Mouse (Mus musculus) T-helper 2 cell (primary cell): Measurements from ENCODE around the gene Whamm.

Experiments used
- in situ Hi-C: fragments of 300-600 bp; cut with MboI, MseI; formaldehyde crosslinking; loops from one replicate; pipeline ENCODE4 v1.15.1; 2025; ENCODE audit warnings: high pct_unique_total_duplicates

Gene Whamm

GRCm38 (mm10) chr7:81595056-81595455, 24.0 kb downstream of the Whamm start:
- in situ Hi-C loops, result no loop called here

GRCm38 (mm10) chr7:81596086-81596485, 25.0 kb downstream of the Whamm start:
- in situ Hi-C loops, result no loop called here

DNA sequence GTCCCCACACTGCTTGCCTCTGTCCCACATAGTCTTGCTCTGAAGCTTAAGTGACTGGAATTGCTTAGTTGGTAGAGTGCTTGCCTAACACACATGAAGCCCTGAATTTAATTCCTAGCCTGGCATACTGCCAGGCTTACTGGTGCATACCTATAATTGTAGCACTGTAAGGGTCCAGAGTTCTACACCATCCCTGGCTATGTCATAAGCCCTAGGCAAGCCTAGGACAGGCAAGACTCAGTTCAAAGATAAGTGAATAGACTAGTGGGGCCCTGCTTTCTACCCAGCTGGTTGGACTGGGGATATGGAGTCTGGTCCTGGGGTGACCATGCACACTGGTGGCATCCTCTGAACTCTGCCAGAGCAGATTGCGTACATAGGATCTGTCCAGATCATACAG, 26.6 kb downstream of the Whamm start:
- in situ Hi-C loops, result no loop called here

GRCm38 (mm10) chr7:81599379-81600280, 28.6 kb downstream of the Whamm start:
- in situ Hi-C loops, result no loop called here

DNA sequence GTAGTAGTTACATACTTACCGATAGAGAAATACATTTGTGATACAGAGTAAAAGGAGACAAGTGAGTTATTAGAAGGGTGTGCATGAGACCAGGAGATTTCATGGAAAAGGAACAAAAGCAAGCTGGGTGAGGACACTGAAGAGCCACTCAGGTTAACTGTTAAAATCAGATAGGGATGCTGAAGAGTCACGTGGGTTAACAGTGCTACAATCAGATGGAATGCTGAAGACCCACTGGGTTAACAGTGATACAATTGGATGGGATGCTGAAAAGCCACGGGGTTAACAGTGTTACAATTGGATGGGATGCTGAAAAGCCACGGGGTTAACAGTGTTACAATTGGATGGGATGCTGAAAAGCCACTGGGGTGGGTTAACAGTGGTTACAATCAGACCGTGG, 33.9 kb downstream of the Whamm start:
- in situ Hi-C loops, result no loop called here

GRCm38 (mm10) chr7:81605489-81605888, 34.4 kb downstream of the Whamm start:
- in situ Hi-C loops, result no loop called here

- in situ Hi-C loops, result no loop called here
Measured at GRCm38 (mm10) chr7:81606452-81606851, 35.4 kb downstream of the Whamm start.

DNA sequence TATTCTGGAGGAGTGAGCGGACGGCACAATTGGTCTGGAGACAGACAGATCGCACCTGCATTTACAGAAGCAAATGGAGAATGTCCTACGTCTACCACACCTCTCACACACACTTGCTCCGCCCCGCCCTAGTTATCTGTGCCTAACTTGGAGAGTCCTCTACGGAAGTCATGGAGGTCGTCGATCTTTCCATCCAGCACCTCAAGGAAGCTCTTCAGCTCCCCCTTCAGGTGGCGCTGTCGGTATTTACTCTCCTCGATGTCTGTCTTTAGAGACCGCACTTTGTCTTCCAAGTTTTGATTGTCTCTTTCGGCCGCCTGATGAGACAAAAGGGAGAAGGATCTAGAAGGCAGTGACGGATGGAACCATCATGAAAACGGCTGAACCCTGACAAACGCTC, 39.1 kb downstream of the Whamm start:
- in situ Hi-C loops, result no loop called here

GRCm38 (mm10) chr7:81612856-81613635, 42.0 kb downstream of the Whamm start:
- in situ Hi-C loops, result no loop called here

DNA sequence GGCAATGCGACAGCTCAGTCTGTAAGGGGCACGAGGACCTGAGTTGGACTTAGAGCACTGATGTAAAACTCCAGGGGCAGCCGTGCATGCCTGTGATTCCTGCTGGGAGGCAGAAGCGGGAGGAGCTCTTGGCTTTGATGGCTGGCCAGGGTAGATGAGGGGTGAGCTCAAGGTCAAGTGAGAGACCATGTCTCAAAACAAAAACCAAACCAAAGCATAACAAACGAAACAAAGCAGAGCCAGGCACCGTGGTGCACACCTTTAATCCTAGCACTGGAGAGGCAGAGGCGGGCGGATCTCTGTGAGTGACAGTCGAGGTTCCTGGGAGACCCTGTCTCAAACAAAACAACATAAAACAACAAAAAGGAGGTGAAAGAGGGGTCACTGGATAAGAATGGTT, 44.0 kb downstream of the Whamm start:
- in situ Hi-C loops, result no loop called here

DNA sequence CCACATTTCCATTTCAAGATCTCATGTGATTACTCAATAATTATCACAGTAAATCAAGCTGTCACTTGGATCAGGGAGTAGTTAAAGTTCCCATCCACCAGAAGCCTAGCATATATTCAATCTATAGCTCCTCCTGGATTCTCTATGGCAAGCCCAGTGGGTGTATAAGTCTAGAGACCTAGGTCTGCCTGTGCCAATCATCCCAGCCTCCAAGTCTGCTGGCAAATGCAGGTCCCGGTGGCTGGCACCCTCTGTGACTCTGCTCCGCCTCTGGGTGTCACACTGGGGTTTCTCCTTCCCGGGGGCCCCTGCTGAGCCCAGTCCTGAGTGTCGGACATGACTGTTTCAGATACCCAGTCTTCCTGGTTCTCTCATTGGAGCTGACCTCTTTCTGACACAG, 51.7 kb downstream of the Whamm start:
- in situ Hi-C loops, result no loop called here

DNA sequence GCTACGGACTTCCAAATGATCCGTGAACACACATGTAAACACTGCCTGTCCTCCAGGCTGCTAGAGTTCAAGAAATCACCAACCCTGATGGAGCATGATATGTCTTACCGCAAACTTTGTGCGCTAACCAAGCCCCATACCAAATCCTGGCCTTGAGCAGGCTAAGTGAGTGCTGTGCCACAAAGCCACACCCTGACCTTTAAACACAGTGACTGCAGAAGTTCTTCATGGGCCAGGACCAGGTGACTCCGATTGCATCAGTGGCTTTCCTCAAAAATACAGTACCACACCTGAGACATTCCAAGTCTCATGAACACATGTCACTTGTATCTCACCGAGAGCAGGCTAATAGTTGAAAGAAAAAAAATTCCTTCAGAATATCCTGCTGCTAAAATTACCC, 52.7 kb downstream of the Whamm start:
- in situ Hi-C loops, result no loop called here

DNA sequence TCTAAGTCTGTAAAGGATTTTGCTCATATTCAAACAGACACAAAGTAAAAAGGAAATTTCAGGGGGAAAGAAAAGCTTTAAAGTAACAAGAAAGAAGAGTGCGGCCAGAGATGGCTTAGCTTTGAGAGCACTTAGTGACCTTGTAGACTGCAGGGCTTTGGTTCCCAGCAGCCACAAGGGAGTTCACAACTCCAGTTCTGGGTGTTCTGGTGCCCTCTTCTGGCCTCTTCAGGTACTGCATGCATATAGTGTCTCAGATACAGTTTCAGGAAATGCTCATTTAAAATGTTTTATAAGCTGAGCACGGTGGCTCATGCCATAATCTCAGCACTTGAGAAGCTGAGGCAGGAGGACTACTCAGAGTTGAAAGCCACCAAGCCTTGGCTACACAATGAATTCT, 55.4 kb downstream of the Whamm start:
- in situ Hi-C loops, result no loop called here

GRCm38 (mm10) chr7:81631261-81631660, 60.2 kb downstream of the Whamm start:
- in situ Hi-C loops, result no loop called here

DNA sequence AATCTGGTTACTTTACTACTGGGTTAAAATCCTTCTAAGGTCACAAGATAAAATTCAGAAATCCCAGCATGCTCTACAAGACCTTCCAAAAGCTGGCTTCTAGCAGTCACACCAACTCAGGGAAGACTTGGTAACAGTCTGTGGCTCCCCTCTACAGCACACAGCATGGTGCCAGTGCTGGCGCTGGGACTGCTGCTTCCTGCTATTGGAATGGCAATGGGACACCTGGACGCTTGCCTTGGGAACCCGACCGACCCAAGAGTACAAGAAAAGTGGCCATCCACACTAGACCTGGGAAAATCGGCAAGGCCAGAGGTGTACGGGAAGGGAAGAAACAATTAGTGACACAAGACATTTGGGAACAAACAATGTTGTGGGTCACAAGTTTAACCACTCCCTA, 61.5 kb downstream of the Whamm start:
- in situ Hi-C loops, result no loop called here

DNA sequence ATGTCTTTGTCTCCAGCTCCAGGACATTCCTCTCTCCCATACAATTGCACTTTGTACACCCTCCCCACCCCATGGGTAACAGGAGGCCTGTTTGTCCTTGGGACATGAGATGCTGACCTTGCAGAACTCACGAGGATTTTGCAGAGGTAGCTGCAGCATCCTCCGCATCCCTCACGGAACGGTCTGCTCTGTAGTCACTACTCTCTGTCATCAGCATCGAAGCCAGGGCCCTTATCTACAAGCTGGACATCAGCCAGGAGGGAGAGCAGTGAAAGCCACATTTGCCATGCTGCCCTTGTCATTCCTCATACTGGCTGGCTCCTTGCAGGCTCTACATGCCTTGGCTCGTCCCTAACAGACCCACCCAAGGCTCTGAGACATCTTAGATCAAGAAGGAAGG, 70.0 kb downstream of the Whamm start:
- in situ Hi-C loops, result loop anchor here (10.0 kb wide), 1 partner anchor 1444 kb away; no protein-coding TSS in a partner anchor

- in situ Hi-C loops, result loop anchor here (10.0 kb wide), 1 partner anchor 1440 kb away; no protein-coding TSS in a partner anchor
Measured at GRCm38 (mm10) chr7:81644551-81645235, 73.6 kb downstream of the Whamm start.
